Mouse (Mus musculus) stomach, postnatal 0 days (tissue): ENCODE measurements at regions not wholly inside any gene's neighbourhood (a gene's known extent, or its start where the extent isn't known, plus 50 kb on each side); places are given as distances from the start of the nearest gene placed in this dataset.

ENCODE experiments used
- ATAC-seq: fragments of 200-750 bp; cut with Nextera tagmentation; 2 replicates; pipeline ENCODE4 v1.8.0; 2017; ENCODE audit not compliant: low FRiP score, low TSS enrichment
- DNase-seq: peaks from one replicate; pipeline ENCODE4 v3.0.0-alpha.2; 2016; ENCODE audit warnings: low spot score
- H3K27ac ChIP-seq: fragments of 300-500 bp; sonication (generic); replicated peaks from 2 replicates; pipeline ENCODE4 v1.5.1; 2014; ENCODE audit warnings: mild to moderate bottlenecking, control low read depth
- H3K27me3 ChIP-seq: fragments of 300-500 bp; sonication (generic); 2 replicates; pipeline ENCODE4 v1.6.1; 2014; ENCODE audit warnings: low read length; ENCODE audit not compliant: control insufficient read depth, insufficient read depth
- H3K36me3 ChIP-seq: fragments of 300-500 bp; sonication (generic); 2 replicates; pipeline ENCODE4 v1.6.1; 2014; ENCODE audit warnings: low read length, mixed read lengths; ENCODE audit not compliant: control insufficient read depth, insufficient read depth
- H3K4me1 ChIP-seq: fragments of 300-500 bp; sonication (generic); replicated peaks from 2 replicates; pipeline ENCODE4 v1.6.1; 2014; ENCODE audit warnings: antibody characterized with exemption; ENCODE audit not compliant: control insufficient read depth, insufficient read depth
- H3K4me2 ChIP-seq: fragments of 300-500 bp; sonication (generic); replicated peaks from 2 replicates; pipeline ENCODE4 v1.6.1; 2014; ENCODE audit warnings: low read depth, mild to moderate bottlenecking, control low read depth, moderate library complexity
- H3K4me3 ChIP-seq: fragments of 300-500 bp; sonication (generic); 2 replicates; pipeline ENCODE4 v1.5.1; 2014; ENCODE audit warnings: low read depth, low read length, control low read depth
- H3K9ac ChIP-seq: fragments of 300-500 bp; sonication (generic); 2 replicates; pipeline ENCODE4 v1.6.1; 2014; ENCODE audit warnings: mild to moderate bottlenecking, low read length, control low read depth, mixed read lengths
- H3K9me3 ChIP-seq: fragments of 300-500 bp; sonication (generic); 2 replicates; pipeline ENCODE4 v1.6.1; 2016; ENCODE audit warnings: low read length; ENCODE audit not compliant: control insufficient read depth
- CTCF ChIP-seq: IDR thresholded peaks from 2 replicates; pipeline ENCODE4 v1.5.1; 2016; ENCODE audit warnings: antibody characterized with exemption, low read depth, mild to moderate bottlenecking, moderate library complexity
- EP300 ChIP-seq: optimal IDR thresholded peaks from 2 replicates; pipeline ENCODE3; 2016; ENCODE audit warnings: antibody characterized with exemption
- WGBS: fragments of 180-500 bp; shearing (Covaris S2); extraction: QIAGEN DNeasy Blood & Tissue Kit; methylation state at CpG from one replicate; pipeline ENCODE4 v1.1.7; 2014; 5-methylcytosine and 5-hydroxymethylcytosine counted together

- WGBS = 85% methylated on average over 11 of the region's 11 CpGs
- H3K4me3 ChIP-seq = no peak overlapping the region
- H3K9ac ChIP-seq = no peak overlapping the region
- no peak for ATAC-seq
- H3K27ac ChIP-seq = no peak overlapping the region
- H3K4me1 ChIP-seq = no peaks in the 10 kb centered on the region
- no peak overlapping the region for H3K4me2 ChIP-seq
- H3K27me3 ChIP-seq = no peaks in the 10 kb centered on the region
- H3K36me3 ChIP-seq = no peaks in the 10 kb centered on the region
- no peak for DNase-seq
- H3K9me3 ChIP-seq = no peaks in the 10 kb centered on the region
- TF ChIP-seq CTCF (no peak), EP300 (no peak)
Measured at GRCm38 (mm10) chr3:9181576-9181975, 428.3 kb downstream of the Zfp704 start.

GRCm38 (mm10) chr3:9179641-9180040 lies 430.2 kb downstream of the Zfp704 start:
- TF ChIP-seq CTCF (no peak), EP300 (no peak)
- no peak for ATAC-seq

GRCm38 (mm10) chr3:9174517-9174832 lies 435.4 kb downstream of the Zfp704 start:
- no peaks in the 10 kb centered on the region for H3K36me3 ChIP-seq
- H3K27ac ChIP-seq = peak overlapping the region; percentile 63; the same call in 1 of the 2 replicates
- H3K9me3 ChIP-seq = no peaks in the 10 kb centered on the region
- DNase-seq (no peak), ATAC-seq (no peak; the same call in none of the 2 replicates)
- no peak for TF ChIP-seq CTCF
- TF ChIP-seq EP300 = no peak
- WGBS = 39% methylated on average over 2 of the region's 2 CpGs
- H3K4me3 ChIP-seq = no peak overlapping the region
- no peak overlapping the region for H3K9ac ChIP-seq
- H3K4me1 ChIP-seq = peaks cover 2% of the 10 kb centered on the region; the same call in 1 of the 2 replicates
- no peaks in the 10 kb centered on the region for H3K27me3 ChIP-seq
- no peak overlapping the region; the same call in 1 of the 2 replicates for H3K4me2 ChIP-seq

More at GRCm38 (mm10) chr3:9179641-9180040, 430.2 kb downstream of the Zfp704 start:
- H3K27ac ChIP-seq = no peak overlapping the region
- H3K9ac ChIP-seq = no peak overlapping the region
- WGBS = 52% methylated on average over 6 of the region's 6 CpGs
- H3K4me2 ChIP-seq = no peak overlapping the region
- H3K9me3 ChIP-seq = no peaks in the 10 kb centered on the region
- DNase-seq = no peak
- H3K27me3 ChIP-seq = no peaks in the 10 kb centered on the region
- no peaks in the 10 kb centered on the region for H3K4me1 ChIP-seq
- H3K4me3 ChIP-seq = no peak overlapping the region
- H3K36me3 ChIP-seq = no peaks in the 10 kb centered on the region

DNA sequence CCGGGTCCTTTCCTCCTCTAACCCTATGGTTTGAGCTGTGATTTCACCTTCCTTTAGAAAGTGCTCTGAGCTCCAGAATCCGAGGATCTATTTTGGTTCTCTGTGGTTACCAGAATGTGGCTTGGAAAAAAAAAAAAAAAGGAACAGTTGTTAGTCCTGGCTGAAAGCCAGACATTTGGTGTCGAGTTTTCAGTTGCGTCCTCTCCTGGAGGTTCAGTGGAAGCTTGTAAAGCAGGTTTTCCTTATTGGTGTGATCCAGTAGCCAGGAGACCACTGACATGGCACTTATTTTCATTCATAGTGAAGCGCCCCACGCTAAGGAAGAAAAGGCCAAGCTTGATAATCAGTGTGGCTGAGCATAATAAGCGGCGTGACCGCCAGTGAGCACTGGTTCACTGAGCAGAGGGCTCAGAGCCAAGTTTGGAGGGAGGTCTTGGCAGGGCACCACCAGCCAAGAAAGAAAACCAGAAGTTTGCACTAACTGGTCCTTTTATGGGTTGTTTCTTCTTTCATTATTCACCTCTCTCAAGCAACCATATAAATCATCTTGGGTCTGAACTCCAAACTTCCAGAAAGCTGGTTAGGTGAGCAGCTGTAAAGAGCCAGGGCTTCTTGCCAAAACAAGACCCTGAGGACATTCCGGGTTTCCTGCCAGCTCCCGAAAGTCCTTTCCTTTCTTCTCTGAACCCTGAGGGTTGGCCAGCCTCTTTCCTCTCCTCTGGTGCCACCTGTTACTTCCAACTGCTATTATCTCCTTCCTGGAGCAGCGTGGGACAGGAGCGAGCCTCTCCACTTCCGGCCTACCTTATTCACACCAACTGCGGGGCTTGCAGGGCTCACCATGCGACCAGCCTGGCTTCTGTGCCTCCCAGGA lies 436.0 kb downstream of the Zfp704 start:
- 30% methylated on average over 16 of the region's 16 CpGs for WGBS
- Histone ChIP-seq H3K36me3 (no peaks in the 10 kb centered on the region), H3K9me3 (no peaks in the 10 kb centered on the region), H3K27me3 (no peaks in the 10 kb centered on the region), H3K4me1 (peaks cover 2% of the 10 kb centered on the region; the same call in 1 of the 2 replicates), H3K4me3 (peak overlapping the region; percentile 6; the same call in 1 of the 2 replicates), H3K27ac (peak overlapping the region; percentile 63), H3K4me2 (peak overlapping the region; percentile 33), H3K9ac (peak overlapping the region; percentile 38; the same call in 1 of the 2 replicates)
- DNase-seq (peak; percentile 34), ATAC-seq (peak; percentile 51)
- TF ChIP-seq CTCF (peak; percentile 38), EP300 (no peak)

GRCm38 (mm10) chr3:9171970-9172369 lies 437.9 kb downstream of the Zfp704 start:
- 19% methylated on average over 1 of the region's 1 CpGs for WGBS
- H3K27me3 ChIP-seq = no peaks in the 10 kb centered on the region
- DNase-seq (no peak), ATAC-seq (no peak)
- H3K9me3 ChIP-seq = no peaks in the 10 kb centered on the region
- no peaks in the 10 kb centered on the region for H3K36me3 ChIP-seq
- no peak overlapping the region for H3K4me3 ChIP-seq
- no peak overlapping the region for H3K4me2 ChIP-seq
- H3K4me1 ChIP-seq = peaks cover 2% of the 10 kb centered on the region; the same call in 1 of the 2 replicates
- TF ChIP-seq CTCF (no peak), EP300 (no peak)
- H3K9ac ChIP-seq = no peak overlapping the region
- H3K27ac ChIP-seq = no peak overlapping the region

DNA sequence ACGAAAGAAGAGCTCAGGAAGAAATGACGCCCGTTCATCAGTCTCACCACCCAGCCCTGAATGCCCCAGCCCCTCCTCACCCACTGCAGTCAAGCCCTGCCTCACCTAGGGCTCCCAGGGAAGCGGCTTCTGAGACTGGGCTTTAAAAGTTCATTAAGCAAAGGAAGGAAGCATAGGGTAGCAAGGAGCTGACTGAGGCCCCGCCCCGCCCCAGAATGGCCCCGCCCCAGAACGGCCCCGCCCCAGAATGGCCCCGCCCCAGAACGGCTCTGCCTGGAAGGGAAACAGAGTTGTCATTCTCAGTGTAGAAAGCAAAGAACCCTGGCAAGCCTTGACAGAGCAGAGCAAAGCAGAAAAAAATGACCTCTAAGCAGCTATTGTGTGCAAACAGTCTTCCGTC lies 440.9 kb downstream of the Zfp704 start:
- Histone ChIP-seq H3K27me3 (no peaks in the 10 kb centered on the region), H3K9ac (no peak overlapping the region), H3K9me3 (no peaks in the 10 kb centered on the region), H3K36me3 (no peaks in the 10 kb centered on the region), H3K27ac (no peak overlapping the region), H3K4me3 (no peak overlapping the region), H3K4me2 (no peak overlapping the region), H3K4me1 (no peaks in the 10 kb centered on the region; the same call in 1 of the 2 replicates)
- DNase-seq = peak; percentile 54
- WGBS = 60% methylated on average over 12 of the region's 12 CpGs
- ATAC-seq = peak; percentile 71; the same call in 1 of the 2 replicates
- TF ChIP-seq EP300 = no peak
- TF ChIP-seq CTCF = no peak
